Comparison of ENCODE assay signal across 7 mouse cellular contexts in the genomic region with DNA sequence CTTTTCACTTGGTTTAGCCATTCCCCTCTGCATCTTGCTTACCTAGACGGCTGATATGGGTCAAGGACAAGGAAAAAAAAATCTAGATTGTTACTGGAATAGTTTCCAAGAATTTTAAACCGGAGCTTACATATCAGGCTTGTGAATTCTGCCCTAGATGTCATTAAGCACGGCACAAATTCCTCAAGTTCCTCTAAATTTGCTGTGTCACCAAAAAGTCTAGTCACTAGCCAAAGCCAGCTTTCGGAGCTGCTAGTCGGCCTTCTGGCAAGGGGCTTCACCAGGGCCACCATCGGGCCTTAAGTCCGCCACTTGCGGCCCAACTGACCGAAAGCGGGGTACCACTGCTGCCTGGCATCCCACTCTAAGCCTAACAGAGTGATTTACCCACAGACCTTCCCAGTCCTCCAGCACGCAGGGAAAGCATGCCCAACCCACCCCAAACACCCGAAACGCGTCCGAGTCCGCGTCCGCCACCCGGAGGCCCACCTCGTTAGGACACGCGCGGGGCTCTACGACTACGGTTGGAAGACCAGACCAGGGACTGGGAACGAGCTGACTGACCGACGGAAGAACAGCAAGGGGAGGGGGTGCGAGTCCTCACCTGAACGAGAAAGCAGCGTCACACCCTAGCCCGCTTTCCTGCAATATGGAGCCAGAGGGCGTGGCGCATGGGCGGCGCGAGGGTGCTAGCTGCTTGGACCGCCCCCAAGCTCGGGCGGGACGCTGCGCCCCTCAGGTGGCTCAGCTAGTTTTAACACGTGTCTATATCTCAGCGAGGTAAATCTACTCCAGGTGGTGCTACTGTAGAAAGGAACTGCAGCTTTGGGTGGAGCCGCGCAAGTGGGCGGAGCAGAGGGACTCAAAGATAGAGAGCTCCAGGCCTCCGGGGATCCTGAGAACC. TPM values are rescaled to one million over a fixed set of nuclear protein-coding genes. Genes with fewer than 3 reads are reported as not detected.
DNase-seq lines count a peak whose midpoint lies in the region; ATAC-seq lines count a peak whose summit lies in the region.

A gene (minus strand): TSS at position 843 of the 904 bp plus-strand sequence.

- peak; percentile 91 for ATAC-seq in intestine, embryonic 14.5 days (replicated peaks; ENCODE audit: low FRiP score, low TSS enrichment, low read depth)

- peak within 1 kb of the TSS; percentile 69 for H3K9ac ChIP-seq in intestine, embryonic 14.5 days (ENCODE audit: low read length)

- under 1% methylated on average over 48 of the region's 48 CpGs for WGBS in intestine, embryonic 14.5 days

- H3K4me2 ChIP-seq in intestine, embryonic 14.5 days (ENCODE audit: low read length), result peak within 1 kb of the TSS; percentile 81

- peak within 1 kb of the TSS; percentile 60 for H3K27ac ChIP-seq in intestine, embryonic 14.5 days (ENCODE audit: low read depth)

- H3K36me3 ChIP-seq in intestine, embryonic 14.5 days (ENCODE audit: control insufficient read depth, insufficient read depth, low read length), result peaks cover 7% of the 10 kb centered on the region; the same call in 1 of the 2 replicates

- H3K4me3 ChIP-seq in intestine, embryonic 14.5 days (ENCODE audit: low read depth, low read length), result peak within 1 kb of the TSS; percentile 65

- intact Hi-C loops in gastrocnemius, postnatal 14 days (cut with DNase I; ENCODE audit: low total_unique reads), result no loop called here
- intact Hi-C loops in left cerebral cortex, postnatal 14 days (cut with DNase I), result loop anchor here (5.0 kb wide), 1 partner anchor 68 kb away; a partner anchor contains a TSS

- no peaks in the 10 kb centered on the region for H3K27me3 ChIP-seq in intestine, embryonic 14.5 days (replicated peaks; ENCODE audit: control insufficient read depth, insufficient read depth, low read length)

- 0 out of 2 replicates have a peak, but pooled peaks cover 3% of the 10 kb centered on the region for H3K4me1 ChIP-seq in intestine, embryonic 14.5 days (replicated peaks; ENCODE audit: control insufficient read depth, insufficient read depth, low read length)

- H3K9me3 ChIP-seq in intestine, embryonic 14.5 days (ENCODE audit: control insufficient read depth, low read length), result no peaks in the 10 kb centered on the region

- peak; percentile 83 to 95 for DNase-seq in adrenal gland, adult (ENCODE audit: inconsistent age in 2 of 2, low spot score in 1 of 2)
- peak; percentile 78 for DNase-seq in embryo, embryonic 10.5 days (ENCODE audit: low spot score)
- DNase-seq in gastrocnemius, postnatal 14 days, result peak; percentile 59
- DNase-seq in intestine, embryonic 14.5 days (ENCODE audit: low spot score), result peak; percentile 90
- peak; percentile 34 to 69 for DNase-seq in left cerebral cortex, postnatal 14 days (ENCODE audit: low spot score in 2 of 2)
- DNase-seq in mesoderm, embryonic 11.5 days (ENCODE audit: low read depth, low spot score), result peak; percentile 66
- DNase-seq in right cerebral cortex, postnatal 4 days, result peak; percentile 69

RNA-seq across cellular contexts. Expression of the gene that starts here (rescaled TPM):
- total RNA-seq in gastrocnemius, postnatal 14 days (2021), result 10 to 100 TPM; 26.2 TPM
- 41.4 and 46.2 TPM in 2 replicates for polyA plus RNA-seq in intestine, embryonic 14.5 days (2014; fragmentation: Nextera tagmentation; extraction: Ambion mirVana)
- total RNA-seq in left cerebral cortex, postnatal 14 days (2021), result 10 to 100 TPM; 49.4 to 49.8 TPM

Comparison
In these comparisons a context has a peak if more than half of its experiments do, and no peak if none do; other contexts are left out.
1. Peak in every context shown above with its lines: DNase-seq, ATAC-seq, H3K4me3 ChIP-seq and H3K27ac ChIP-seq.